Mouse (Mus musculus): ENCODE data around the gene Zfp119b.

Gene Zfp119b

DNA sequence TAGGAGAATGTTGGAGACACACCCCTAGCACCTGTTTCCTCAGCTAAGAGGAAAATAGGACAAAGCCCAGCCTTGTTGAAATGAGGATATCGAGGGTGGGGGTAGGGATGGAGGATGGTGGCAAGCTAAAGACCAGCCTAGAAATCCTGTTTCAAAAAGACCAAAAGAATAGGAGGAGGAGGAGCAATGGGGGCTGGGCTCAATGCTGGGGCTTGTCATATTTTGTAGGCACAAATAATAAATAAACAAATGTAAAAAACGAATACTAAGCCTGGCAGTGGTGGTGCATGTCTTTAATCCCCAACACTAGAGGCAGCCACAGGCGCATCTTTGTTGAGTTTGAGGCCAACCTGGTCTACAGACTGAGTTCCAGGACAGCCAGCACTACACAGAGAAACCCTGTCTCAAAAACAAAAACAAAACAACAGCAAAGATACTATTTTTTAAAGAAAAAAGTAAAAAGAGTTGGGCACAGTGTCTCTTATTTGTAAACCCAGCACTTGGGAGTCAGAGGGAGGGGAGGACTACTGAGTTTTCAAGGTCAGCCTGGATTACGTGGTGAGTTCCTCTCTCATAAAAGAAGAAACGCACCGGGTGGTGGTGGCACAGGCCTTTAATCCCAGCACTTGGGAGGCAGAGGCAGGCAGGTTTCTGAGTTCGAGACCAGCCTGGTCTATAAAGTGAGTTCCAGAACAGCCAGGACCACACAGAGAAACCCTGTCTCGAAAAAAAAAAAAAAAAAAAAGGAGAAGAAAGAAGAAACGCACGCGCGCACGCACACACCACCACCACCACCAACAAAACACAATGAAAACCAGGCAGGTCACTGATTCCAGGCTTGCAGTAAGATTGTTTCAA is 8.7 kb upstream of the Zfp119b start:
- no peak for DNase-seq

DNA sequence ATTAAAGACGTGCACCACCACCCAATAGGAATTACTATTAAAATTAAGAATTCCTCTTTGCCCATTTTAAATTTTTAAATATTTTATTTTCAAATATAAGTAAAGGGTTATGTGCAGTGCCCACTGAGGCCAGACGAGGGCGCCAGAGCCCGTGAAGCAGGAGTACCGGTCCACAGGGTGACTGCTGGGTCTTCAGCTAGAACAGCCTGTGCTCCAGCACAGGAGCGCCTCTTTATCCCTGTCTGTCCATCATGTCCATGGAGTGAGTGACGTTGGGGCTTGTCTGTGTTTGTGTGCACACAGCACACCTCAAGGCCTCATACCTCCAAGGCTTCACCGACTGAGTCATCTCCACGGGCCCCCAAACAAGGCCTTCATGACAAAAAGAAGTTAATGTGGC is 7.9 kb upstream of the Zfp119b start:
- DNase-seq, result peak; percentile 65 to 81

DNA sequence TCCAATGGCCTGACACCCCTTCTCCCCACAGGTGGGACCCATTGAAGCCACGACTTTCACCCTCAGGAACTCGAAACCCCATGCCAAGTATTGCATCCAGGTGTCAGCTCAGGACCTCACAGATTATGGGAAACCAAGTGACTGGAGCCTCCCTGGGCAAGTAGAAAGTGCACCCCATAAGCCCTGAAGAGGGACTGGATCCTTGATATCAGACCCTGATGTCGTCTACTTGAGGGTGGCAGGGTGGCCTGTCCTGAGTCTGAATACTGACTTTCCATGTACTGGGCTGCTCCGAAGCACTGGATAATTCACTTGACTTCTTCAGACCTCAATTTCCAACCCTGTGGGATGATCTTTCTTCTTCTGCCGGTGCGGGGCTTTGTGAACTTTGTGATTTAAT is 7.3 kb upstream of the Zfp119b start:
- DNase-seq, result no peak

DNA sequence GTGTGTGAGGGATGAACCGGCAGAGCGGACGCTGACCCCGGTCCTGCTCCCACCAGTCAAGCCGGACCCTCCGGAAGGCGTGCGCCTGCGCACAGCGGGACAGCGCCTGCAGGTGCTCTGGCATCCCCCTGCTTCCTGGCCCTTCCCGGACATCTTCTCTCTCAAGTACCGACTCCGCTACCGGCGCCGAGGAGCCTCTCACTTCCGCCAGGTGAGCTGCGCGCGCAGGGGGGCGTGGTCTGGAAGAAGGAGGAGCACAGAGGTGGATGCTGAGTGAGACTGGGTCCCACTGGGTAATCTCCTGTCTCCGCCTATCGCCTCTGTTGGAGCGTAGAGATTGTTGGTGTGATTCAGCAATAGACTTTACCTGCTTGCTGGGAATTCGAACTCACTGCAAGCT is 6.8 kb upstream of the Zfp119b start:
- DNase-seq, result peak; percentile 85 to 88

DNA sequence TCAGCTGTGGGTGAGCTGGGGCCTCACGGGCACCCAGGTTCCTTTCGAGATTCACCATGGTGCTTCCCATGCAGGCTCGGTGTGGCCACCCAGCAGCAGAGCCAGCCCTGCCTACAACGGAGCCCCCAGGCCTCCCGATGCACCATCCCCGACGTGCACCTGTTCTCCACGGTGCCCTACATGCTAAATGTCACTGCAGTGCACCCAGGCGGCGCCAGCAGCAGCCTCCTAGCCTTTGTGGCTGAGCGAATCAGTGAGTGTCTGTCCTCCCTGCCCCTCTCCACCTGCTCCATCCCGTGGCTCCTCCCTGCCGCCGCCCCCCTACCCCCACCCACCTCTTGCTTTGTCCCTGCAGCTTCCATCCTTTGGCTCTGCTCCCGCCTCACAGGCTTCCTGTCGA is 4.9 kb upstream of the Zfp119b start:
- DNase-seq, result no peak

DNA sequence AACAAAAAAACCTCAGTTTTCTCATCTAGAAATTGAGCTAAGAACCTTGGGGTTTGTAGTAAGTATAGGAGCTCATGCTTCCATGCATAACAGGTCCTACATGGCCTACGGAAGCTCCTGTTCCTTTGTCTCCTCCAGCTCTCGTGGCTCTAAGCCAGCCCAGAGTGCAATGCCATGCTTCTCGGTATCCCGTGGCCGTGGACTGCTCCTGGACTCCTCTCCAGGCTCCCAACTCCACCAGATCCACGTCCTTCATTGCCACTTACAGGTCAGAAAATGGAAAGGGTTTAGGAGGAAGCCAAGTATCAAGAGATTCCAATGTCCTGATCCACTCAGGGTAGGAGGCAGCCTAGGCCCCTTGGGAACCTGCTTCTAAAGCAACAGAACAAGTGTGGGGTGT is 4.5 kb upstream of the Zfp119b start:
- DNase-seq, result no peak

DNA sequence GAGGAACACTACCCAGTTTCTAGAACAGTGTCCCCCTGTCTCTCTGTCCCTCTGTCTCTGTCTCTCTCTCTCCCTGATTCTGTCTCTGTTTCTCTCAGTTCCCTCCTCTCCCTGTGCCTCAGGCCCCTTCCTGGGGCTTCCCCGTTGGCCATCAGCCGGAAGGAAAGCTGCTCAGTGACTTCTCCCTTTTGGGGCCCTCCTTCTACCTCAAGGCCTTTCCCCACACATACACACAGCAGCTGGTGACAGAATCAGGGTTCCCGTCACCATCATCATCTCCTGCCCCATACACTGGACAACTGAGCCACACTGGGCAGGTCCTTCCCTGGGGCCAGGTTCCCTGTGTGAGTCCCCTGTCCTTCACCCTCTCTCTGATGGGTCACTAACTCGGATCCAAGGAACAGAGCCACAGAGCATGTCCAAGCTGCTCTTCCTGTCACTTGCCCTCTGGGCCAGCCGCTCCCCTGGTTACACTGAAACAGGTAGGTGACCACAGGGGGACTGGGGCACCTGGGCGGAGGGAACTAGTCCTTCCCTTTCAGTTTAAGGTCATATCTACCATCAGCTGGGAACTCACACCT is 3.2 kb upstream of the Zfp119b start, which contains the start of gene Ebi3:
Gene Ebi3, plus strand, starts transcription at position 194 of the 581 bp plus-strand sequence.
- DNase-seq, result peak; percentile 41 to 60

DNA sequence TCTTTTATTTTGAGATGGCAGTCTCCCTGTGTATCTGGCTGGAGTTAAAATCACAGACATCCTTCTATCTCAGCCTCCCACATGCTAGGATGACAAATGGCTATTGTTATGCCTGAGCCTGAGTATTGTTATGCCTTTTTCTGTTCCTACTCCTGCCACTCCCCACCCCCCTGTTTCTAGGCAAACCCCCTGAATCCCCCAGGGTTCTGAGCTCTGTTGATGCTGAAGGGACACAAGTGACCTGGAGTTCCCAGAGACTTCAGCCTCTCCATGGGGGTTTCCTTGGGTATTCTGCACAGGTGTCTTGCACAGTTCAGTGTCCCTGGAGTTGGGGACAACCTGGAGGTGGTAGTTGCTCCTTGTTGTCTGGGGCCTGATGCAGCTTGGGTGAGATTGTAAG is 2.7 kb upstream of the Zfp119b start:
- no peak for DNase-seq

DNA sequence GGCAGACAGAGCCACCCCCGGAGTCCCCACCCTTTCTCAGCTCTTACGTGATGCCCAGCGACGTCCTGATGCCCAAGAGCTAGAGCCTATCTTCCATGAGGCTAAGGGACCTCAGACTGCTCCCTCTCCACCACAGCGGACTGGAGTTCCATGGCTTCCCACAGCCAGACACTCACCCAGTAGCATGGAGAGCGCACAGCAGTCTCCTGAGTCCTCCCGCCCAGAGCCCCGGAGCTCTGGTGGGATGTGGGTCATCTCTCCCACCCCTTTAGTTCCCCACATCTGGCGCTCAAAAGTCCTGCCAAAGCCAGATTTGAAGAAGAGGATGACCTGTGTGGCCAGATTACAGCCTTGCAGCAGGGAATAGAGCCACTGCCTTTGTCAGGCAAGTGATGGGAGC is 1.3 kb upstream of the Zfp119b start:
- no peak for DNase-seq

DNA sequence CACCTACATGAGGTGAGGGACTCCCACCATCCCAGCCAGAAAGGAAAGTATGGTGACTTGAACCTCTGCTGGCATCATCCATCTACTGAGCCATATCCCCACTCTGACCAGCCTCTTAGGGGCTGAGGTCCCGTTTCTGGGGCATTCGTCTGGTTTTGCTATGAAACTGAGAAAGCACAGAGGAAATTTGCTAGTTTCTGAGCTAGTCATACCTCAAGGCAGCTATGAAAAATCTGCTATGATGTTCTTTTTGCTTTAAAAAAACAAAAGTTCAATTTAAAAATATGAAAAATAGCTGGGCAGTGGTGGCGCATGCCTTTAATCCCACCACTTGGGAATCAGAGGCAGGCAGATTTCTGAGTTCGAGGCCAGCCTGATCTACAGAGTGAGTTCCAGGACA is 653 bp downstream of the Zfp119b start:
- no peak for DNase-seq

DNA sequence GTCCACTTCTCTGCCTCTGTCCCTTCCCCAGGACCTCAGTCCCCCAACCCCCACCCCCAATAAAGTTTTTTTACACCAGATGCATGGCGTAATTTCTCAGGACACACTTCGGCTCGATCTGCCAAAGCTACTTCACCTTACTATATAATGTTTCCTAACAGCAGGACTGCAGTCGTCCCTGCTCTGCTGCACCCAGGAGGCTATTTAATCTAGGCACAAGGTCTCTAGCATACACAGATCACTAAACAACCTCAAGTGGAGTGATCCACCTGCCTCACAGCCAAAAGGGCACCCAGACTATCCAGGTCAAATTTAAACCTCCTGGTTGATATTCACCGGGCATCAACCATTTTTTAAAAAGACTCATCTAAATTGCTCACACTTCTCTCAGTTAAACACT is 3.6 kb downstream of the Zfp119b start:
- peak in 1 of 2 experiments; percentile 16 for DNase-seq

DNA sequence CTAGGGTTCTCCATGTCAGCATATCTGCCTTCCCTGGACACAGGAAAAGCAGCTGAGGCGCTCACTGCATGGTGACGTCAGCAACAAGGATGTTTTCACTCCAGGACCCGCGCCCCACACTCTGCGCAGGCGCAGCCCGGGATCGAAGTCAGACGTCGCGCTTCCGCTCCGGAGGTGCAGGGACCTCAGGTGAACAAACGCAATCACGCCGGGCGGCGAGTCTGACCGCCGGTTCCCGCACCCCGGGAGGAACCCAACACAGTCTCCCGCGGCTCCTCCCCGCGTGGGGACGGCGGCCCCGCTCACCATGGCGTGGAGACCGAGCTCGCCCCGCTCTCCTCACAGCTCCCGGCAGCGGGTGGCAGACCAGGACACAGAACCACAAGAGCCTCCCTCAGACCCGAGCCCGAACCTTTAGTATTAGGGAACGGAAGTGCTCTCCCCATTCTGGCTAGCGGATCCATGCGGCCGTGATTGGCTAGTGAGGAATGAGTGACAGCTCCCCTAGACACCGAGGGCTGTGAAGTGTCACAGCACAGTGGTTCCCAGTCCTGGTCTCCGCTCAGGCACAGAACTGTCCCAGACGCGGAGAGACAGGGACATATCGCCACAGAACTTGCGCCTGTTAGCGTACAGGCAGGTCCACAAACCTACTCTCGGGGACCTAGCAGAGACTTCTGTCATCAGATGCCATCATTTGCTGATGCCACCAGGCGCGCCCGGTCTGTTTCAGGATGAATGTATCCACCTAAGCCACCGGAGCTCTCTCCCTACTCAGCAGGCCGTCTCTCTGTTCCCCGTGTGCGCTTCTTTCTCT is 4.2 kb downstream of the Zfp119b start:
- peak; percentile 92 to 95 for DNase-seq

DNA sequence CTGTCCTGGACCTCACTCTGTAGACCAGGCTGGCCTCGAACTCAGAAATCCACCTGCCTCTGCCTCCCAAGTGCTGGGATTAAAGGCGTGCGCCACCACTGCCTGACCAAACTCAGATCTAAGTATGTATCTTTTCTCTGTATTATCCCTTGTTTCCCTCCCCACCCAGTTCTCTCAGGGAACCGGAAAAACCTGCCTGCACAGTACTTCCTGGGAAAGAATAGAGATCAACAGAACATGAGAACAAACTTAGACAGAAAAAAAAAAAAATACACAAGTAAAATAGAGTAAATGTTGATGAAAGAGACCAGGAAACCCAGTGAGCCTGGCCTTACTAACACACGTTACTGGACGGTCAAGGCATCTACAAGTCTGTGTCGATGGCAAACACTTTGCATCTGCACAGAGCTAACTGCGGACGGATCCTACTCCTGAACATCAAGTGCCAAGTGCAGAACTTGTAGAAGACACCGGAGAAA is 4.9 kb downstream of the Zfp119b start:
- peak in 1 of 2 experiments; percentile 18 for DNase-seq

DNA sequence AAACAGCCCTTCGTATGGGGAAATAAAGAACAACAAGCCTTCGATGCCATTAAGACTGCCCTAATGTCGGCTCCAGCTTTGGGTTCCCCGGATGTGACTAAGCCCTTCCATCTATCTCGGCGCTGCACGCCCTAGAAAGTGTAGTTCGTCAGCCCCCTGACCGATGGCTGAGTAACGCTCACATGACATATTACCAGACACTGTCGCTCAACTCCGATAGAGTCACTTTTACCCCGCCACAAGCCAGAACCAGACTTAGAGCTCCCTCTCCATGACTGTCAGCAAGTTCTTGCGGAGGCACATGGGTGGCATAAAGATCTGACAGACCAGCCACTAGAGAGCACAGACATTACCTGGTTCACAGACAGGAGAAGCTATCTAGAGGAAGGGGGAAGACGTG is 16.1 kb downstream of the Zfp119b start:
- no peak for DNase-seq

DNA sequence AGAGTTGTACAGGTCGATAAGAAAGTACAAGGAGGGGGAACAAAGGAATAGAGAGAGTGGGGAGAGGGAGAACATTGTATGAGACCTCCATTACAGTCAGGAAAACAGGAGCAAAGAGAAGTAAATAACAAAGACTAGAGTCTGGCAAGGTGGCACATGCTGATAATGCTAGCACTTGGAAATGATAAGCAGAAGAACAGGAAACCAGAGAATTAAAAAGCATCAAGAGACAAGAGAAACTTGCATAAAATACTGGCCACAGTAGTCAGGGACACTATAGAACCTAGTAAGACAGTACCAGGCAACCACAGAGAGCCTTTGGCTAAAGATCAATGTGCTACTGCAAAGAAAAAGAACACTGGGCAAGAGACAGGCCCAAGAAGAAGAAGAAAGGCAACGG is 16.7 kb downstream of the Zfp119b start:
- no peak for DNase-seq

DNA sequence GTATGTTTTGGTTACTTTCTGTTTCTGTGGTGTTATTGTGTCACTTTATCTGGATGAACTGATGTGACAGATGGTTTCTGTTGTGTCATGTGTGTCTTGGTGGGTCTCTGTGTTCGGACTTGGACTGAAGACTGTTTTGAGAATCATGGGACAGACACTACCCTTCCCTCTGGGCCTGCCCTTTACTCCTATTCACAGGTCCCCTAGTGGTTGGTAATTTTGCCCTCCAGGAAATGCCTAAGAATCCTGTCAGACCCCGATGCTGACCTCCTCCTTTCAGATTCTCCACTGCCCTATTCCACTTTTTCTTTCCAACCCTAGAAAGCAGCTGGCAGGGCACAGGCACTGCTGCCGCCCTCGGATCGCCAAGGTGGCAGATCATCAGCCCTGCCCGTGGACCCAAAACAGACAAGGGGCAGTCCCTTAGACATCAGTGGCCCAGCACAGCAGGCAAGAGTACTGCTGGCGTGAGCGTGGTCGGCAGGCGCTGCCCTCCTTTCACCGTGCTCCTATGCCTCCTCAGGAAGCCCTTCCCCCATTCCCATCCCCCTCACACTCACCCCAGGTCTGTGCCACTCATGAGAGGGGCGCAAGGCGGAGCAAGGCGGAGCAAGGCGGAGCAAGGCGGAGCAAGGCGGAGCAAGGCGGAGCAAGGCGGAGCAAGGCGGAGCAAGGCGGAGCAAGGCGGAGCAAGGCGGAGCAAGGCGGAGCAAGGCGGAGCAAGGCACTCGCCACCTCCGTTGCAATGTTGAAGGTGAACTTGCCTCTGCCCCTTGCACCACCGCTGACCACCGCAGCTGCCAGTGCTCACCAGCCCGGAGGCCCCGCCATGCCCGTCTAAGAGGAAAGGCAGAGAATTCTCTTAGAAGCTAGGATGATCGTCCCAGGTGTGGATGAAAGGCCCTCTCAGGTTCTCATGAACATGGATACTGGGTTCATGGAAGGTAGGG is 17.5 kb downstream of the Zfp119b start:
- DNase-seq, result peak; percentile 67 to 78

DNA sequence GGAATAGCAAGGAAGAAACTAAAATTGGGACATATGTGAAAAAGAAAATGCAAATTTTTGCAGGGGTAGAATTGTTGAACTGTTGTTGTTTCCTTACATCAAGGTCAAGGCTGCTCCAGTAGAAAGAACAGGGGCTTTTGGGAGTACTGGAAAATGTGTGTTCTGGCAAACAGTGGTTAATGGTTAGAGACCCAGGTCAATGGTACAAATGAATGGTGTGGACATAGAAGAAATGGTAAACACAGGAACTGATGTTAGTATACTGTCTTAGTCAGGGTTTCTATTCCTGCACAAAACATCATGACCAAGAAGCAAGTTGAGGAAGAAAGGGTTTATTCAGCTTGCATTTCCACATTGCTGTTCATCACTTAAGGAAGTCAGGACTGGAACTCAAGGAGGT is 42.6 kb downstream of the Zfp119b start:
- no peak for DNase-seq

DNA sequence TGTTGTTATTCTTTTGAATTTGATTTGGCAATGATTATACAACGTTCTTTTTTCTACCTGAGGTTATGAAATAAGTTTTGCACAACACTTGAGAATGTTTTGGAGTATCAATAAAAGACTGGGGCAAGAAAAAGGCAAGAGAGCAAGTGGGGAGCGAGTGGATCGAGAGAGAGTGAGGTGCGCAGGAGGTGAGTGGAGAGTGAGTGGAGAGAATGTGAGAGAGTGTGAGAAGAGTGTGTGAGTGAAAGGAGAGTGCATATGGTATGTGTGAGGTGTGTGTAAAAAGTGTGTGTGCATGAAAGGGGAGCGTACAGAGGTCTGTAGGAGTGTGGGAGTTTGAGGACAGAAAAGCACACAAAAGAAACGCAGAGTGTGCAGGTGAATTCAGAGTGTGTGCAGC is 45.2 kb downstream of the Zfp119b start:
- DNase-seq, result no peak

DNA sequence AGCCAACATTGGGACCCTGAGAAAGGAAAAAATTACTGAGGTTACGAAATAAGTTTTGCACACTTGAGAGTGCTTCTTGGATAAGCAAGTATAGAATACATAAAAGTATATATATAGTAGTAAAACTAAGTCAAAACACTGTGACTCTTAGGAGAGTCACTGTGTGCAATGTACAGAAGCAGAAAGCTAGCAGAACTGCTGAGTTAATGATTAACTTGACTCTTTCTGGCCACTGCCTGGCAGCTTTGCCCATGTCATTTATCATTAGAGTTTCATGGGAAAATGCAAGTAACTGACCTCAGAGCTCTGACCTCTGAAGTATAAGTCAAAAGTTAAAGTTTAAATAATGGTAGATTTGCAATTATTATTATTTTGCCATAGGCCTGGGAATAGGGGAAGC is 45.6 kb downstream of the Zfp119b start:
- DNase-seq, result no peak

DNA sequence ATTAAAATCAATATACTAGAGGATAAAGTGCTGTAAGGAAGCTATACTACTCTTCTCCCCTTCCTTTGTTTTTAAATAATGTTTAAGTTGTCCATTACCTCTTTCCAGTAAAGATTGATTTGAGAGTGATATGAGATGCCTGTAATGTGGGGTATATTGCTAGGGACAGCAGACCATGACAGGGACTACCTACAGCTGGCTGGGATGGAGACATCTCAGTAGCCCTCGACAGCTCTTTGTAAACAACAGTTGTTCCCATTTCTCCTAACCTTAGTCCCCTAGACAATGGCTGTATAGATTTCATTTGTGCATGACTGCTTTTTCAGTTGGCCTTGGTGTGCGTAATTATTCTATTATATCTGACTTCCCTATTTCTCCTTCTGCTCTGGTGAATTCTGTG is 46.2 kb downstream of the Zfp119b start:
- no peak for DNase-seq

DNA sequence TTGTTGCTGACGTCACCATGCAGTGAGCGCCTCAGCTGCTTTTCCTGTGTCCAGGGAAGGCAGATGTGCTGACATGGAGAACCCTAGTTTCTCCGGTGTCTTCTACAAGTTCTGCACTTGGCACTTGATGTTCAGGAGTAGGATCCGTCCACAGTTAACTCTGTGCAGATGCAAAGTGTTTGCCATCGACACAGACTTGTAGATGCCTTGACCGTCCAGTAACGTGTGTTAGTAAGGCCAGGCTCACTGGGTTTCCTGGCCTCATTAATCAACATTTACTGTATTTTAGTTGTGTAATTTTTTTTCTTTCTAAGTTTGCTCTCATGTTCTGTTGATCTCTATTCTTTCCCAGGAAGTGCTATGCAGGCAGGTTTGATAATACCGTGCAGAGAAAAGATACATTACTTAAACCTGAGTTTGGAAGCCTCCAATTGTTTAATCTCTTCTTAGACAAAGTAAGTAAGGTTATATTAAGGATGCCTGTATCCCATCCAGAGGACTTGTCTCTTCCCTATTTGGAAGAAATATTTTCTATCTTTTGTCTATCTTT is 56.8 kb downstream of the Zfp119b start:
- peak in 1 of 2 experiments; percentile 32 for DNase-seq

All from lung, postnatal 4 days (tissue).